Mouse (Mus musculus): ENCODE measurements around the gene 9130213A22Rik.

Gene 9130213A22Rik

DNA sequence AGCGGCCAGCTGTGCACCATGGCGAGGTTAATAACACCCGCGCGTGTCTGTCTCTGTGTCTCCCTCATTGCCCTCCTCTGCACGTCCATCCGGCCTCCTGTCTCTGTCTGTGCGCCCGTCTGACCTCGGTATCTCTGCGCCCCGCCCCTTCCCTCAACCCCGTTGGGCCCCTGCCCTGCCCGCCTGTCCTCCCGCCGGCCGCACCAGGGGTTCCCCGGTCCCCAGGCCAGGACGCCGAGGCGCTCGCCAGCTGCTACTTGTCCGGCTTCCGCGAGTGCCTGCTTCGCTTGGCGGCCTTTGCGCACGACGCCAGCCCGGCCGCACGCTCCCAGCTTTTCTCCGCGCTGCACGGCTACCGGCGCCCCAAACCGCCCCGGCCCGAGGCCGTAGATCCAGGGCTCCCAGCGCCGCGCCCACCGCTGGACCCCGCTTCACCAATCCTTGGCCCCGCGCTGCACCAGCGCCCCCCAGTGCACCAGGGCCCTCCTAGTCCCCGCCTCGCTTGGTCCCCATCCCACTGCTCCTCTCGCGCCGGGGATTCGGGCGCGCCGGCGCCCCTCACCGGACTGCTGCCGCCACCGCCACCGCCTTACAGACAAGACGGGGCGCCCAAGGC, at the start of gene 9130213A22Rik:
9130213A22Rik (minus strand) TSS at position 254 of the 616 bp plus-strand sequence.
- peak; percentile 97 for DNase-seq (ENCODE audit: inconsistent ontology term)

DNA sequence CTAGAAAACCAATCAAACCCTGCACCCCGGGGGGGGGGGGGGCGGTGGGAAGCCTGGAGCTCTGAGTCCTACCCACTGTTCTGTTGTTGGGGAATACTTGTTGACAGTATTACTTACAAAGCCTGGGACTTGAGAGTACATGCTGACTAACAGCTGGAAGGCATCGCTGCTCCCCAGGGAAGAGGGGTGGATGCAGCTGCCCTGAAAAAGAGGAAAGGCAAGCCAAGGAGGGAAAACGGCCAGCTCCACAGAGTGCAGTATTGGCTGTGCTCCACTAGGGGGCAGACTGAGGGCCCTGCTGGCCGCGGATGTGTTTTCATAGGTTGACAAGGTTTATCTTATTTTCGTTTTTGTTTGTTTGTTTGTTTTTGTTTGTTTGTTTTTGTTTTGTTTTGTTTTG, 49.2 kb upstream of the 9130213A22Rik start:
- no peak for DNase-seq (ENCODE audit: inconsistent ontology term)

DNA sequence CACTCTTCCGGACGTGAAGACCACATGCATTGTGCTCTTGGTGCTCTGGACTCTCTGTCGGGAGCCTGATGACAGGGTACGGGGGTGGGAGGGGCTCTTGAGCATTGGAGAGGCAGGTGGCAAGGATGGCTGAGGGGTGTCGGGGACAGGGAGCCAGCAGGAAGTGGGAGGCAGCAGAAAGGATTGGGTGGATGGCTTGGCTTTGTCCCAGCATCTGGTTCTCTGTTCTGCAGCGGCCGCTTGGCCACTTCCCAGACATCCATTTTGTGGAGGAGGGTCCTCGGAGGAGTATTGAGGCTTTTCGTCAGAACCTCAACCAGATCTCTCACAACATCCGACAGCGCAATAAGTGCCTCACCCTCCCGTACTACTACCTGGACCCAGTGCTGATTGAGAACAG, 46.9 kb upstream of the 9130213A22Rik start:
- no peak for DNase-seq (ENCODE audit: inconsistent ontology term)

DNA sequence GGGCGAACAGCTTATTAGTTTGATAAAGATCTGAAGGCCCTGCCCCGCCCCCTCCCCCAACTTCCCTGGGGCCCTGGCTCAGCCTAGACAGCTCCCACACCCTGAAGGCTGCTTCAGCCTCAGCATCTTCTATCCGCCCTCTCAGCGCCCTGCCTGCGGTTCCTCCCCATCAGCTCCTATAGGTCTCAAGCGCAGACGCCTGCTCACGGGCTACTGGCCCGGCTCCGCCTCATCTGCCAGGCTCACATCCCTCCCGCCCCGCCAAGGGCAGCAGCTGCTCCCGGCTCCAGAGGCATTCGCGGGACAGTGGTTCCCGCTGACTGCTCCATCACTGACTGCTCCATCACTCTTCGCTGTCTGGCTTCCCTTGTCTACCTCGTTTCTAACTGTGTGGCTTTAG, 34.4 kb upstream of the 9130213A22Rik start, which contains the start of gene Alox12b:
Alox12b (plus strand) TSS at position 190 of the 400 bp plus-strand sequence.
- DNase-seq (ENCODE audit: inconsistent ontology term), result peak; percentile 20

DNA sequence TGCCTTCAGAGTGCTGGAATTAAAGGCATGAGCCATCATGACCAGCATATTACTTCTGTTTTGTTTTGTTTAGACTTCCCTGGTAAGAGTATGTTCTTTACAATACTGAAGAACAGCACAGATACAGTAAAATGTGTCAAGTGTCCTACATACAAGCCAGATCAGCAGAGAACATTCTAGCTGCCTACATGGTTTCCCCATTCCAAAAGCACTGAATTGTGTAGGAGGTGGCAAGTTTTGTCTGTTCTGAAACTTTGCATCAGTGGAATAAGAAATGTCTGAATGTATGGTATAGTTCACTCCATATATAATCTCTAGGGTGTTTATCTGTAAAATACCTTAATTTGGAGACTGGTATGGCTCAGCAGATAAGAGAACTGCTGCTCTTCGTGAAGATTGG, 33.0 kb upstream of the 9130213A22Rik start:
- DNase-seq (ENCODE audit: inconsistent ontology term), result no peak

DNA sequence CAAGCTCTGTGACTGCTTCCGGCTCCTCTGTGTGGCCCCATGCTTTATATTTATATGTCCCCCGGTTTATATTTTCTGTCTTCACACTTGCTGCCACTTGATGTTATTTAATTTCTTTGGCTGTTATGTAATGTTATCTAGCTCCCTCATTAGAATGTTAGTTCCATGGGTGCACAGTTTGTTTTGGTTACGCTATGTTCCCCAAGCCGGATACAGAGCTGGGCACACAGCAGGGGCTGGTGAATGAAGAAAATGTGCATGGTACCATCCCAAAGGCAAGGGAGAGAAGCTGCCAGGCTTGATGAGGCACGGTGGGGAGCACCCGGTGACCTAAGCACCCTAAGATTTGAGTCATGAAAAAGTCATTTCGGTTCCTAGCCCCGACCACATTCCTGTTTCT, 31.4 kb upstream of the 9130213A22Rik start:
- peak; percentile 32 for DNase-seq (ENCODE audit: inconsistent ontology term)

DNA sequence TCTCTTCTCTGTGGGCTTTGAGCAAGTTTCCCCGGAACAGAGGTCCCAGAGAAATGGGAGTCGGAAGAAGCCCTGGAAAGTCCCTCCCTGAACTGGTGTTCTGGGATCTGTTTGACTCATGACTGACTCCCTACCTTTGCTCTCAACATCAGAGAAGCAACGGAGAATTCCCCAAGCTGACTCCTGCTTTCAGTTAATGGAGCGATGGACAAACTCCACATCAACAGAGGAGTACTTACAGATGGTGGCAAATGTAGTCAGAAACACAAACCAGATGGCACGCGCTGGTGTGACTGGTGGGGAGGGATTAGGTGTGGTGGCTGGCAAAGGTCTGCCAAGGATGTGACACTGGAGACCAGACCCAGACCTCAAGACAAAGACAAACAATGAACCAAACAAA, 28.6 kb upstream of the 9130213A22Rik start:
- DNase-seq (ENCODE audit: inconsistent ontology term), result no peak

DNA sequence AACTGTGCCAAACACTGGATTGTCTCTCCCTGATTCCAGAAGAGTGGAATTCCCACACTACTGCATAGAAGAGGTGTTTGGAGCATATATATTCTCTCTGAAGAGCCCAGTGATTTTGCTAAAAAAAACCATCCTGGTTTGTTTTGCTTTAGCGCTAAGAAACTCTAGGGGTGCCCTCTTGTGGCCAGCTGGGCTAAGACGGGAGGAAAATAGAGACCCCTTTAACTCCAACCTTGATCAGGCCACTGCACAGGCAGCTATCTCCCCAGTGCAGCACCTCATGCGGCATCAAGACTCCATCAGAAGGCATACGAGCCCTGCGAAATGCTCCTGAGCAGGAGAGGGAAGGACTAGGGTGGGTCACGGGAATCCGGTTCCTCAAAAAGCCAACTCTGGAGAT, 28.1 kb upstream of the 9130213A22Rik start:
- peak; percentile 53 for DNase-seq (ENCODE audit: inconsistent ontology term)

DNA sequence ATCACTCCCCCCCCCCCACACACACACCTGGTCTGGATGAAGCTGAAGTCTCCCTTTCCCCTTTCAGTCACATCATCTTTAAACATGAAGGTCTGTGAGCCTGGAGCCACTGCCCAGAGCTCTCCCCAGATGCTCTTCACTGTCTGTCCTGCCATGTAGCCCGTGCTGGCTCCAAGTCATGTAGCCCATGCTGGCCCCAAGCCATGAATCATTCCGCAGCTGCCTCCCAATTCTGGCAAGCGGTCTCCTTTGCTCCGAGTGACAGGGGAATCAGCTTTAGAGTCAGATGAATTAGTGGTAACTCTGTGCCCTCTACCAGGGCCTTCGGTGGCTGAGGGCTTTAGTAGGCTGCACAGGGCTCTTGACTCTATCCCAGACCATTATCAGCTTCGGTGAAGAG, 27.3 kb upstream of the 9130213A22Rik start:
- no peak for DNase-seq (ENCODE audit: inconsistent ontology term)

DNA sequence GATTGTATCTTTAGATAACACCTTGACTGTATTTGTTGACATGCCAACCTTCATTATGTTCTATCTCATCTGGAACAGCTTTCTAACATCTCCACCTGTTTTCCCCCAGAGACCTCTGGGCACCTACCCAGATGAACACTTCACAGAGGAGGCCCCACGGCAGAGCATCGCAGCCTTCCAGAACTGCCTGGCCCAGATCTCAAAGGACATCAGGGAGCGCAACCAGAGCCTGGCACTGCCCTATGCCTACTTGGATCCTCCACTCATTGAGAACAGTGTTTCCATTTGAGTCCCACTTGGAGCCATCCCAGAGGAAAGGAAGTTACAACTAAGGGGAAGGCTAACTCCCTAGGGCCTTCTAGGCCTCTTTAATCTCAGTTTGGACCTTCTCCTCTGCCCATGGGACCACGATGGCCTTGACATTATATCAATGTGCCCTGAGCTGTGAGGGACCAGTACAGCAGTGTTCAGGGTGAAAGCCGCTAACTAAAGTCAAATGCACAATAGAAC, 26.1 kb upstream of the 9130213A22Rik start:
- DNase-seq (ENCODE audit: inconsistent ontology term), result no peak

DNA sequence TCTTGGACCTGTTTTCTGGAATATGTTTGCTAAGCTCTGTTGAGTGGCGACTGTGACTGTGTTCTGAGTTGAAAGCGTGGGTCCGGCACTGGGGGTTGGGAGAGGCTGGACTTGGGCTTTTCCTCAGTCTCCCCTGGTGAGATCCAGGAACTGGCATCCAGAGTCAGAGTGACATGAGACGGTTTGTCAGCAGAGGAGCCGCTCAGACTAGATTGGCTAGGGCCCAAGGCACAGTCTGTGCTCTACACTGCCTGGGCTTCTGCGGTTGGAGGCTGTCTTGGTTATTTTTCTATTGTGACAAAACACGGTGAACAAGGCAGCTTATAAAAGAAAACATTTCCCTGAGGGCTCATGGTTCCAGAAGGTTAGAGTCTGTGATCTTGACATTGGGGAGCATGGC, 25.2 kb upstream of the 9130213A22Rik start:
- DNase-seq (ENCODE audit: inconsistent ontology term), result peak; percentile 38

DNA sequence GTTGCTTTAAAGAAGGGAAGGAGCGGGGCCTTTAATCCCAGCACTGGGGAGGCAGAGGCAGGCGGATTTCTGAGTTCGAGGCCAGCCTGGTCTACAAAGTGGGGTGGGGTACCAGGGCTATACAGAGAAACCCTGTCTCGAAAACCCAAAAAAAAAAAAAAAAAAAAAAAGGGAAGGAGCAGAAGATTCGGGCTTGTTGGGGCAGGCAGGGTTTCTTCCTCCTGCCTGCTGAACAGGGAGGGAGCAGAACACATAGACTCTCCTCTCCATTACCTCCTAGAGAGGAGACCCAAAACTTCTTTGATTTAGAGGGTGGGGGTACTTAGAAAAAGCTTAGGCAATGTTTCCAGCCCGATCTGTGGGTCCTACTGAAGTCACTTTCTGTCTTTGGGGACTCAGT, 13.0 kb upstream of the 9130213A22Rik start:
- DNase-seq (ENCODE audit: inconsistent ontology term), result no peak

DNA sequence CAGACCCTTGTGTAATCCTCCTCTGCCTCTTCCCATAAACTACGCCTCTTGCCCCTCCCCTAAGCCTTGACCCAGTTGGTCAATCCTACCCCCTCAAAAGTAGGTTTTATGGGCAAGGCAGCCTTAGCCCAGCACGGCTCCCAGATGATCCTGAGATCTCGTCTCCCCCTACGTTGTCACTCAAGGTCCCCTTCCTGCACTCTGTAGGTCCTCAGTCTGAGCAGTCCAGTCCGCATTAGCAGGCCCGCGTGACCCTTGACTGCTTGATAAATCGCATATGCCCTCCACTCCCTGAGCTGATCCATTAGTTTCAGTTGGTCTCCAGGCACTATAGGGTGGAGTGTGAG, 12.2 kb upstream of the 9130213A22Rik start:
- no peak for DNase-seq (ENCODE audit: inconsistent ontology term)

DNA sequence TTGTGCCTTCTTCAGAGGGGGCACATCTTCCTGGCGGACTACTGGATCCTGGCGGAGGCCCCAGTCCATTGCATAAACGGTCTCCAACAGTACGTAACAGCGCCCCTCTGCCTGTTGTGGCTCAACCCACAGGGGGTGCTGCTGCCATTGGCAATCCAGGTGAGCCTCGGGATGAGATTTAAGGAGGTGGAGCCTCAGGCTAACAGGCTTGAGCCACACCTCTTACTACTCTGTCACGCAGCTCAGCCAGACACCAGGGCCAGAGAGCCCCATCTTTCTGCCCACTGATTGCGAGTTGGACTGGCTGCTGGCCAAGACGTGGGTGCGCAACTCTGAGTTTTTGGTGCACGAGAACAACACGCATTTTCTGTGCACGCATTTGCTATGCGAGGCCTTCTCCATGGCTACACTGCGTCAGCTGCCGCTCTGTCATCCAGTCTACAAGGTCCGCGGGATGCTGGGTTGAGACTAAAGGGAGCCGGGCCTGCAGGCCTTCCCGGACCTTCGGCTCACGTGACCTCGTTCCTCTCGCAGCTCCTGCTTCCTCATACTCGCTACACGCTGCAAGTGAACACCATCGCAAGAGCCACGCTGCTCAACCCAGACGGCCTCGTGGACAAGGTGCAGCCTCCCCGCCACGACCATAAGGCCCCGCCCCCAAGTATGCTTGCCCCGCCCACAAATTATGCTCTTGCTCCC, 11.7 kb upstream of the 9130213A22Rik start:
- DNase-seq (ENCODE audit: inconsistent ontology term), result peak; percentile 44

DNA sequence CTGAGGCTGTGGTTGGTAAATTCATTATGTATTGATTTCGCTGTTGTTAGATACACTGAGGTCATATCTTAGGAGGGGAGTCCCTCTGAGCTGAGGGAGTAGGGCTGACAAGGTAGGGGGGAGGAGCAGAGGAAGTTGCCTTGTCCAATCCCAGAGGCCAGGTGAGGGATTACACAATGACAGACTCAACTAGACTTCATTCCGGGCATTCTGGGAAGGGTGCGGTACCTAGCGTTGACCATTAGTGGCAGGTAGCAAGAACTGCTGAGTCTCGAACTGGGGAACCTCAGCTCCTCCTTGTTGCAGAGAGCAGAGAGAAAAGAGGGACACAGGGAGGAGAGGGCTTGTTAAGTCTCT, 11.2 kb upstream of the 9130213A22Rik start:
- DNase-seq (ENCODE audit: inconsistent ontology term), result no peak

DNA sequence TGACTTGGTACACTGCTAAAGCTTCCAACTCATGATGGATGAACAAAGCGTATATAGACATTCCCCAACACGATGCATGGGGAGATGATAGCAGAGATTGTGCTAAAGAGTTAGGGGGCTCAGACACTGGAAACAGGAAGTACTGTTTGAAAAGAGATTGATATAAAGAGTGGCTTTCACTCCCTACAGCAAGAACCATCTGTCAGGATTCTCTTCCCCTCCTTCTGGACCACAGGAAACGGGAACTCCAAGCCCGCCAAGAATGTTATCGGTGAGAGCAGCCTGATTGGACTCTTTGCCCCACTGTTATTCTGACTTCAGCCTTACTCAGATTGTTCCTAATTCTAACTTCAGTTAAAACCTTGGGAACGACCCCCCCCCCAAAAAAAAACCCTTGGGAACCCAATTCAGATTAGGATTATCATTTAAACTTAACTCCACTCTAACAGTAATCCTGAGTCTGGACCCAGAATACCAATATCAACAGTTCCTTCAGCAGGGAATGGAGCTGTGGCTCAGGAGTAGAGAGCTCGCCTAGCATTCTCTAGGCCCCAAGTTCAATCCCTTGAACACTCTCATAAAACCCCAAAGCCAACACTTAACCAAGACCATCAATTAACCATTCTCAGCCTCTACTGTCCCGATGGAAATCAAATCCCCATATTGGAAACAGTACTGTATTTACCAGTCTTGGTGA, 6.2 kb upstream of the 9130213A22Rik start:
- no peak for DNase-seq (ENCODE audit: inconsistent ontology term)

DNA sequence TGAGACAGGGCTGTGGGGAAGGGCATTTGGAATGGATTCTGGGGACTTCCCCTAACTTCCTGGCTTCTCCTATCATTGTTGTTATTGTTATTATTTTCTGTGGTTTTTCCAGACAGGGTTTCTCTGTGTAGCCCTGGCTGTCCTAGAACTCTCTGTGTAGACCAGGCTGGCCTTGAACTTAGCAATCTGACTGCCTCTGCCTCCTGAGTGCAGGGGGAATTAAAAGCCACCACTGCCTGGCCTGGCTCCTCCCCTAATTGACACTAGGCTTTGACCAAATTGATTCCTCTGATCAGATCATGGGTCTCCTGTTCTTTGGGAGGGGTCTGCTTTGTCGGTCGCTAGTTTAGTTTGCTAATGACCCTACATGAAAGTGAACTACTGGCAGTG, 4.3 kb upstream of the 9130213A22Rik start:
- DNase-seq (ENCODE audit: inconsistent ontology term), result no peak

DNA sequence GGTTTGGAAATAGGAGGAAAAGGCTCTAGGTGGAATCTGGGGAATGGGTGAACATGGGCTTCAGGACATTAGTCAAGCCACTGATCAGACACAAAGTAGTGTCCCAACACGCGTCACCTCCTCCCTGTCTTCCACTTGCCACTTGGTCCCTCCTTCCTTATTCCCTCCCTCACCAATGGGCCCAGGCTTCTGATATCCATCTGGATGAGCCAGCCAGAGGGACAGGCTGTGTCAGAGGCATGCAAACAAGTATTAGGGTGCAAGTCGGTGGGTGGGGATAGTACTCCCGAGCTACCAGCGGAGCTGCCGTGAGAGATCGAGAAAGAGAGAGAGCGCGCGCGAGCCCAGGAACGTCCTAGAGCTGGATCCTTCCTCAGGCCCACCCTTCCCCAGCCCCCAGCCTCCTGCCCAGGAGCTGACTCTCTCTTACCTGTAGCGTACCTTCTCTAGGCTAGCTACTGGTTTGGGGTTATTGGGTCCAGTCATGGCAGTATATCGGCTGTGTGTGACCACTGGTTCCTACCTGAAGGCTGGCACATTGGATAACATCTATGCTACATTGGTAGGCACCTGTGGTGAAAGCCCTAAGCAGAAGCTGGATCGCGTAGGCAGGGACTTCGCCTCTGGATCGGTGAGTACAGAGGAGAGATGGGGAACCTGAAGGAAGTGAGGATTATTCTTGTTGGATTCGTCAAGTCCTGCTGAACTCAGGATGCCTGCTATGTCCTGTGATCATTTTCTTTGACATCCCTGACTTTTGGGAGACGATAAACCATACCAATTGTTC, 3.7 kb upstream of the 9130213A22Rik start:
- peak; percentile 65 for DNase-seq (ENCODE audit: inconsistent ontology term)

DNA sequence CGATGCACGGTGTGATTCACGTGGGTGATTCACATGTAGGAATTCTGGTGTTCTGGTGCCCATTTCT, 3.3 kb upstream of the 9130213A22Rik start, which contains the start of gene Aloxe3:
Aloxe3 (plus strand) TSS at position 45 of the 67 bp plus-strand sequence.
- DNase-seq (ENCODE audit: inconsistent ontology term), result no peak

DNA sequence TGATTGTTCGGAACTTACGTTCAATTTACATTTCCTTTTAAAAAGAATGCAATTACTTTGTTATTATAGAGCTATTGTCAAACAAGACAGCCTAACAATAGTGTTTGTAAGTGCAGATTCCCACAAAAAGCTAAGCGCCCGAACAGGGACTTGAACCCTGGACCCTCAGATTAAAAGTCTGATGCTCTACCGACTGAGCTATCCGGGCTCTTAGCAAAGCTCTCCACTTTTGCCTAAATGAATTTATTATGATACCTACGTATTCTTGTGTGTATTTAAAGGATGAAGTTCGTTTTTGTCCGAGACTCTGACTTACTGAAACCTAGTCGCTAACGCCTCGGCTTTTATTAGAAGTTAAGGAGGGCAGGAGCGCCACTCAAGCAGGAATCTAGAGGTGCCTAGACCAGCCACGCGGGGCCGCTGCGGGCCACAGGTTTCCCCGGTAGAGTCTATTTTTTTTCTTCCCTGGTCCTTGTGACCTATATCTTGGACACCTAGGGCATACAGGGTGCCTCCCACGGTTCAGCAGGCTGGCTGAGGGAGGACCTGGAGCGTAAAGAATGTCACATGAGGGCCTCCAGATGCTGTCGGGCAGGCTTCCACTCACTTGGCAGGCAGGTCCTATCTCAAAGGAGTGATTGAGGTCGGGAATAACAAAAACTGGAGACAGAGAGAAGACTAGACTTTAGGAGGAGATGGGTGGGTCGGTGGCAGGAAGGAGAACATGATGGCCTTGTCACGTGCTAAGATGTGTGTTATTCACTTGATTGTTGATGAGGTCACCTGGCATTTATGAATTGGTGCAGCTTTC, 2.9 kb upstream of the 9130213A22Rik start:
- peak; percentile 89 for DNase-seq (ENCODE audit: inconsistent ontology term)

DNA sequence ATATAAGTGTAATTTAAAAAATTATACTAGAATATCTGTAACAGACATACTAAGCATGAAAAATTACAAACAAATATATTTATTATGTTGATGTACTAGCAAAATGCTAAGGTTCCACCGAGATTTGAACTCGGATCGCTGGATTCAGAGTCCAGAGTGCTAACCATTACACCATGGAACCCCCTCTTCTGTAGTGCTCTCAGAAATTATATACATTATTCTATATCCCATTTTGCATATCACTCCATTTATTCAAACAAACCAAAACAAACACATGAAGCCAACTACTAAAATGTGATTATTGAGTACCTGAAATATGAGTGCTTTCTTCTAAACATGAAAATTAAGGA, 2.1 kb upstream of the 9130213A22Rik start:
- DNase-seq (ENCODE audit: inconsistent ontology term), result no peak

Data from Muller cell, postnatal 12 days (primary cell).